Mouse (Mus musculus): Measurements from ENCODE around the gene Dennd5a. TPM values are rescaled to one million over a fixed set of nuclear protein-coding genes. Genes with fewer than 3 reads are reported as not detected.
A peak's percentile ranks its signal among the peaks of the same experiment; 100 is the strongest.
"Not testable (repeated sequence)": the region's sequence is repeated elsewhere in the genome, so short reads cannot be mapped to it uniquely, and the experiment has no call there.

Gene Dennd5a
- total RNA-seq (2021): 100 to 1,000 TPM; 222 to 227 TPM
- long read RNA-seq, experiment 1, full-length matches to known transcripts: 138 of 226 reads
- long read RNA-seq, experiment 1, partial matches to known transcripts: 73 of 226 reads
- long read RNA-seq, experiment 1, other reads (novel, unspliced or antisense): 15 of 226 reads
- long read RNA-seq, experiment 2, full-length matches to known transcripts: 76 of 144 reads
- long read RNA-seq, experiment 2, partial matches to known transcripts: 59 of 144 reads
- long read RNA-seq, experiment 2, other reads (novel, unspliced or antisense): 9 of 144 reads

DNA sequence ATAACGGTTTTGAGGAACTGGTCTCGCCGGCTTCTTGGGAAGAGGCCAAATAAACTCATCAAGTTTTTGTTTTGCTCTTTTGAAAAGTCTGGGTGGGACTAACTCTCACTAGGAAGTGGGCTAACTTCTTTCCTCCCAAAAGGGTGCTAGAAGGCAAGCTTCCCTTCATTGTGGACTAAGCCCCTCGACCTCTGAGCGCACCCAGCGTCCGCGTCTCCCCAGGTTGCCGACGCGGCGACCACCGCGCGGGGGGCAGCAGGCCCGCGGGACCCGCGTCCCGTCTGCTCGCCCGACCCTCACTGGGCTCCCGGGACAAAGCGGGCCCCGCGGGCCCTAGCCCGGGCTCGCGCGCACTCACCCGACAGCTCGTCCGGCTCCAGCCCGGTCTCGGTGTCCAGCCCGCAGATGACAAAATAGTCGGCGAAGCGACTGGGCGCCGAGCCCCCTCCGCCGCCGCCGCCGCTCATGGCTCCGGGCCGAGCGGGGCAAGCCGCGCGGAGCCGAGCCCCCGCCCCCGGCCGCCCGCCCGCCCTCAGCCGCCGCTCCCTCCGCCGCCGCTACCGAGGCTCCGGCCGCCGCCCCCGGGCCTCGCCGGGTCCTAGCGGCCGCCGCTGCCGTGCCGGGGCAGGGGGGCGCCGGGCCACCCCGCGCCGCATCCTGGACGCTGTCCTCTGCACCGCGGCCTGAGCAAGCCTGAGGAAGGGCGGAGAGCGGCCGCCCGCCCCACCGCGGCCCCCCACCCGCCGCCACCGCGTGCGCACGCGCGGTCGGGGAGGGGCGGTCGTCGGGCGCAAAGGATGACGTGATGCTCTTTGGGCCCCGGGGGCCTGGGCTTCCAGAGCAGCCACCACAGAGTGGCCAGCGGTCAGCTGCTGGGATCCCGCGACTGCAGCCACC, at the start of gene Dennd5a:
Gene Dennd5a, minus strand, starts transcription at position 755 of the 897 bp plus-strand sequence.
- peak; percentile 65 to 77 for DNase-seq (ENCODE audit: low spot score in 2 of 2)

DNA sequence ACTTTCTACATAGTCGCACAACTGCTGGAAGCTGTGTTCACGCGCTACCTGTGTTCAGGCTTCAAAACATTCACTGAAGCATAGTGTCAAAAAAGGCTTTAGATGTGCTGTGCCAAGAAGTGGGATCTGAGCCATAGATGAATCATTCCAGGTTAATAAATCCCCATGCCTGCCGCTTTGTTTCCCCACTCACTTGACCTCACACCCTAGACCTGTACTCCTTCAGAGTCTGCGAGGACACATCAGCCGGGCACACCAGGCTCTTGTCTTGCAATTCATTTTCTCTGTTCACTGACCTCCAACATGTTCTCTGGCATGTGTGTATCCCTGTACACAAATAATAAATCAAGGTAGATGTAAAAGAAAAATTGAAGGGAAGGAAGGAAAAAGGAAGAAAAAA, 48.8 kb upstream of the Dennd5a start:
- no peak for DNase-seq (ENCODE audit: low spot score in 2 of 2)

DNA sequence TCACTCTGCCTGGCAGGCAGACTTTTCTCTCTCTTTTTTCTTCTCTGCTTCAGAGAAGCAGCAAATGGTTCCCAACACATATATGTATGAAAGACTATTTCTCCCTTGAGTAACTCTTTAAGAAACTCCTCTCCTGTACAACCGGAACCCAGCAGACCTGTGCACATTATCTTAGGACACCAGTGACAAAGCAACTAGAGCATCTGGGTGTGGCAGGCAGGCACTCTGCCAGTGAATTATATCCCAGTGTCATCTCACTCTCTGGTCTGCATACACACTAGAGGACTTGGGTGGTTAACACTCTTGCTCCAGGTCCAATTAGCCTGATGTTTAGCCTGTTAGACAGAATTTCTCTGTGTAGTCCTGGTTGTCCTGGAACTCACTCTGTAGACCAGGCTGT, 48.2 kb upstream of the Dennd5a start:
- DNase-seq (ENCODE audit: low spot score in 2 of 2): no peak

DNA sequence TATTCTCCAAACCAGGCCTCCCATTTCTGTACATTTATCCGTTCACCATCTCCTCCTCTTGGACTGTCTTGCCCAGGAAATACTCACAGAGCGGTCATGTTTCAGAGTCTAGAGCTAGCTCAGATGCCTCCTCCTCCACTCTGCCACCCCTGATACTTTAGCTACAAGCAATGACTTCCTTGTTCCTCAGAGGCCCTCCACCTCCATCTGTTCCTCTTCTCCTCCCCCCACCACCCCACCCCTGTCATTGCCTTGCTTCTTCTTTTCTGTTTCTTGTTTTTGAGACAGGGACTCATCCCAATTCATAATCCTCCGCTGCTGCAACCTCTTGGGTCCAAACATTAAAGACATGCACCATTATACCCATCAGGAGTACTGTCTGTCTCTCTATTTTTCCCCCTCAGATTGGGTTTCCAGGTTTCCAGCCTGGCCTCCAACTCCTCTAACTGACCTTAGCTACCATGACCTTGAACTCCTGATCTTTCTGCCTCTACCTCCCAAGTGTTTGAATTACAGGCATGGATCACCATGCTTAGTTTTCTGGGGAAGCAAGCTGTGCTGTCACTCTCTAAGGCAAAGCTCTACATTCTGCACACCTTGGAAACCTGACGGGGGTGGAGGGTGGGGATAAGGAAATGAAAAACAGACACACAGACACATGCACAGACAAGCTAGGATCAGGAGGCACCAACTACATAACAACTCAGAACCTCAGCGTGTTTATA, 46.4 kb upstream of the Dennd5a start:
- DNase-seq (ENCODE audit: low spot score in 2 of 2): no peak

DNA sequence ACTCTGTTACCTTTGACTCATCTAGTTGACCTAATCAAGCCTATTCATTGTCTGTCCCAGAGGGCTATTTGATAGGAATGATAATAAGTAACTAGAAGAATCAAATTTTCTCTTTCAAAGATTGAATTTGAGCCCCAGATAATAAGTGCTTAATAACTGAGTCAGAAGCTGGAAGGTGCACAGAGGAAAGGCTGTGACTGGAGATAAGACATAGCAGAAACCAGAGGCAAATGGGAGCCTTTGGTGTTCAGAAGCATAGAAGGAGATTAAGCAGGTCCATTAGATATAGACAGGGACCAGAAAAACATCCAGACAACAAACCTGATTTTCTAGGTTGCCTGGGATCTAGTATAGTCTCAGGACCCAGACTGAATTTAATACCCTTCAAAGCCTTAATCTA, 45.7 kb upstream of the Dennd5a start:
- no peak for DNase-seq (ENCODE audit: low spot score in 2 of 2)

DNA sequence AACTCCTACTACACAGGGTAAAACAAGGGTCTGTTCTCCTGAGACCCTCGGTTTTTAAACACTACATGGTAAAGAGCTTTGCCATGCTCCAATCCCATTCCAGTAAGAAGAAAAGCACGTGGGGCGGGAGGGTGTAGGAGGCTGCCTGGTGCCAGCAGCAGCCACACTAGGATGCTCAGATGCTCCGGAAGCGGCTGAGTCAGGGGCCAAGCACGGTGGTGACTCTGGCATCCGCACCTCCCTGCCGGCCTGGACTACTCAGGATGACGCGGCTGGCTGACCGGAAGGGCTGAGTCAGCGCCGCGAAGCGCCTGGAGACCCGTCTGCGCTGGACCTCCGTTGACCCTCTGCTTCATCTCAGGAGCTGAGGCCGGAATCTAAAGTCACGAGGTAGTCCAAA, 42.7 kb upstream of the Dennd5a start:
- peak; percentile 9 to 28 for DNase-seq (ENCODE audit: low spot score in 2 of 2)

DNA sequence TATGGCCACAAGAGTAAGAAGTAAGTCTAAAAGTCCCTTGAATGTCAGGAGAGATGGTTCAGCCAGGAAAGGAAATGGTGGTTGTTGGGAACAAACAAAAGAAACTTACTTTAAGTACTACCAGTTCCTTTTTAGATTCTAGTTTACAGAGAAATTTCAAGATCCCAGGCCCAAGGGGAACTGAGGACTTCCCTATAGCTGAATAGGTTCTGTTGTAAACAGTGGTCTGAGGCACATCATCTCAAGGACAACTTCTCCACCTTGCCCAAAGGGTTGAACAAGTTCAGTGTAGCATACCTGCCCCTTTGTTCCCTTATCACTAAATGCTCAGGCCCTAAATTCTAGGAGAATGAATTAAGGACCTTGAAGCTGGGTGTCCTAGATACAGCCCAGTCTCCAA, 41.8 kb upstream of the Dennd5a start:
- no peak for DNase-seq (ENCODE audit: low spot score in 2 of 2)

DNA sequence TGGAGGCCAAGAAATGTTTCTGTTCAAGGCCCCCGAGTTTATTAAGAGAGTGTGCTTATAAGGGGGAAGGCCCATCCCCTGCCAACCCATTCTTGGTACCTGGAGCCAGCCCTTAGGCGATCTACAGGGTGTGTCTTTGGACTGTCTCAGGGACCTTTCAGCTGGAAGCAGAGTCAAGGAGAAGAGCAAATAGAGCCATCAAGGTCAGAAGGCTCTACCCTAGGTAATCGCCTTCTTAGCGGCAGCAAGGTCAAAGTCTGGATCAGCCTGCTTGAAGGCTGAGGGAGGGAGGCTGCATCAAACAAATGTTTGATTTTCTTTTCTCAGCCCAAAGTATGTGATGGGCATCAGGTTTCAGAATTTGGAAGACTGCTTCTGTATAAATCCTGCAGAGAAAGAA, 38.1 kb upstream of the Dennd5a start:
- DNase-seq (ENCODE audit: low spot score in 2 of 2): no peak

DNA sequence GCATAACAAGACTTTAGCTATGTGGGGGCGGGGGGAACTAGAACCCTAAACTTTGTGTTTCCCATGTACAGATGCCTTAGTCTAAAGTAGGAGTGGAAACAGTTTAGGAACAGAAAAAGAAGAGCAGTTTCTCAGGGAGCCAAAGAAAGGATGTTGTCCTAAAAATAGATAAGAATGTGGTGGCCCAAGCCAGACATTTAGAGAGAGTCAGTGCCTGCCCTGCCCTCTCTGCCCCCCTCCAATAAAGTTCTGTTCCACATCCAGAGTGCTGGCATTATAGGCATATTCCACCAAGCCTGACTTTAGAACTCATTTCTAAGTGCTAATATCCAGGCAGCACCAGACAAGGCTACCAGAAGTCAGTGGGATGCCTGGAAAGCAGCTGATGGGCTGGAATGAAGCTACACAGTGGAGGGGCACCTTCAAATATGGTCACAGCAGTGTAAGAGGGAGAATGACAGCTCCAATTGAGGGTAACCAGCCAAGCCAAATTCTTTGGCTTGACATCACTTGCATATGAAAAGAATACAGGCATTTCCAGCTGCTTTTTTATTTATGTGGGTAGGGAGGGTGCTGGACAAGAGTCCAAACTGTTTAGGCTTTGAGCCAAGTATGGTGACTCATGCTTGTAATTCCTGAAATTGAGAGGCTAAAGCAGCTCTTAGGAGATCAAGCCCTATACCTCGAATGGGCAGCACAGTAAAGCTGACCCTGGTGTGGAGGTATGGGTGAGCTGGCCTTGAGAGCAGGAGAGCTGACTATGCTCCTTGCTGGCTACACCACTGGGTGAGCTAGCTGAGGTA, 33.1 kb upstream of the Dennd5a start:
- DNase-seq (ENCODE audit: low spot score in 2 of 2): no peak

DNA sequence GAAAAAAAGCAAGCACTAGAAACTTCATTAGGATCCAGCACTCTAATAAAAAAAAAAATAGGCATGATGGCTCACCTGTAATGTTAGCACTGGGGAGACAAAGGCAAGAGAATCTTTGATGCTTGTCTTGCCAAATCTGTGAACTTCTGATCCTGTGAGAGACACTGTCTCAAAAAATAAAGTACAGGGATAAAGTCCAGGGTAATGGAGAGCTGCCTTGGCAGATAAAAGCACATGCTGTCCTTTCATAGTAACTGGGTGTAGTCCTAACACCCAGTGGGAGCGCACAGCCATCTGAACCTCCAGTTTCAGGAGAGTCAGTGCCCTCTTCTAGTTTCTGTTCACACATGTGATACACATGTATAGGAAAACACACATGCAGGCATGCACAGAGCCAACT, 31.0 kb upstream of the Dennd5a start:
- DNase-seq (ENCODE audit: low spot score in 2 of 2): no peak

DNA sequence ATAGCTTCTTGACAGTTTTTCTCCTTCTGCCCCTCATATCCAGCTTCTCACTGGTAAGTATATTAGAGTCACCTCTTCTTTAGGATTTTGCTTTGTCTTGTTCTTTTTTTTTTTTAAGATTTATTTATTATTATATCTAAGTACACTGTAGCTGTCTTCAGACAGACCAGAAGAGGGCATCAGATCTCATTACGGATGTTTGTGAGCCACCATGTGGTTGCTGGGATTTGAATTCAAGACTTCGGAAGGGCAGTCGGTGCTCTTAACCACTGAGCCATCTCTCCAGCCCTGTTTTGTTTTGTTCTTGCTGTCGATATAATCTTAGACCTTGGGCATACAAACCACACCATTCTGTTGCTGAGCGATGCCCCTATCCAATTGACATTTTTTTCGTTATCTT, 26.5 kb upstream of the Dennd5a start, which contains the start of gene Tmem41b:
Gene Tmem41b, minus strand, starts transcription at position 155 of the 400 bp plus-strand sequence.
- DNase-seq (ENCODE audit: low spot score in 2 of 2): peak; percentile 7 to 11

DNA sequence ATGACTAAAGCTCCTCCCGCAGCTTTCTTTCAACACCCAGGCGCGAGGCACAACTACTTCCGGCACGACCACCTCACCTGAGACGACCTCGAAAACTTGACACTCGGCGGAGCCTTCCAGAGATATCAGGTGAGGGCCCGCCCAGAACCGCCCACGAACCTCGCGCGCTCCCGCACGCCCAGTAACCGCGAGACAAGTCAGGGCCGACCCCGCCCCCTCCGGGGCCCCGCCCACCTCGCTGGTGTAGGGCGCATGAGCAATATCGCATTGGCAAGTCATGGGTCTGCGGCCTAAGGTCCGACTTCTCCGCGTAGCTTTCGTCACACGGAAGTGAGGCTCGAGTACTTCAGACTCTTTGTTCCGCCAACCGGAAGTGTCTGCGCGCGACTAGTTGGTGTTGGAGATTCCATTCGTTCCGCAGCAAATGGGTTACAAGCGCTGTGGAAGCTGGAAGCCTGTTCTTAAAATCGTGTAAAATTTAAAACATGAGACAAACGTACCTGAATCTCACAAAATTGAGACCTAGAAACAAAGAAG, 25.9 kb upstream of the Dennd5a start:
- peak; percentile 98 for DNase-seq (ENCODE audit: low spot score in 2 of 2)

DNA sequence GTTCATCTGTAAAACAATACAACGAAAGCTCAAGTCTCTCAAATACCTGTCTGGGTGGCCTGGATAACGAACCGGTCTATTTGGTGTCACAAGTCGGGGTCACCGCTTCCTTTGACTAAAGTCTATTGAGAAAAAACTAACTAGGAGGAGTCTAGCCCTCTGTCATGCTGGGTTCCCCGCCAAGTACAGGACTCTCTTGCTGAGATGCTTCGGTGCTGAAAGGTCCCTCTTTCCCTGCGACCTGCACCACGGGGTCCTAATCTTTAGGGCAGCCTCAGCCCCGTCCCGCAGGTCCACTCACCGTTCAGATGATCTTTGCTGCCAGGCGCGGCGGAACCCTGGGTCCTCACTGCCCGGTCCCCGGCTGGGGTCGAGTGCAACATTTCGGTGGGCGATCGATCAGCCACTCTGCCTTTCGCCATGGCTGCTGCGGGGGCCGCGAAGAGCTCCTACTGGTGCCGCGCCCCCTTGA, 25.4 kb upstream of the Dennd5a start:
- DNase-seq (ENCODE audit: low spot score in 2 of 2): peak in 1 of 2 experiments; percentile 8

DNA sequence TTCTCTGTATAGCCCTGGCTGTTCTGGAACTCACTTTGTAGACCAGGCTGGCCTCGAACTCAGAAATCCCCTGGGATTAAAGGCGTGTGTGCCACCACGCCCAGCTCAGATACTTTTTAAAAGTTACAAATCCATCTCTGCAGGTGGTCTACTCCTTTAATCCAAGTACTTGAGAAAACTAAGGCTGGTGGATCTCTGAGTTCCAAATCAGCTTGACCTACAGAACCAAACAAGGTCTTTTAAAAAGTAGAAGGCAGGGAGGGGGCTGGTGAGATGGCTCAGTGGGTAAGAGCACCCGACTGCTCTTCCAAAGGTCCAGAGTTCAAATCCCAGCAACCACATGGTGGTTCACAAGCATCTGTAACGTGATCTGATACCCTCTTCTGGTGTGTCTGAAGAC, 24.3 kb upstream of the Dennd5a start:
- DNase-seq (ENCODE audit: low spot score in 2 of 2): not testable (repeated sequence)

DNA sequence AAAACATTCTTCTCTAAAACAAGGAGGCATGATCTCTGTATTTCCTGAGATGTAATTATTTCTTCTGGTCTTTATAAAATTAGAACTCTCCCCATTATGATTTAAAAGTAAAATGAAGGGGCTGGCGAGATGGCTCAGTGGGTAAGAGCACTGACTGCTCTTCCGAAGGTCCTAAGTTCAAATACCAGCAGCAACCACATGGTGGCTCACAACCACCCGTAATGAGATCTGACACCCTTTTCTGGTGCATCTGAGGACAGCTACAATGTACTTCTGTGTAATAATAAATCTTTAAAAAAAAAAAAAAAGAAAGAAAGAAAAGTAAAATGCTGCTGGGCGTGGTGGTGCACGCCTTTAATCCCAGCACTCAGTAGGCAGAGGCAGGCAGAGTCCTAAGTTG, 16.9 kb upstream of the Dennd5a start:
- DNase-seq (ENCODE audit: low spot score in 2 of 2): not testable (repeated sequence)

DNA sequence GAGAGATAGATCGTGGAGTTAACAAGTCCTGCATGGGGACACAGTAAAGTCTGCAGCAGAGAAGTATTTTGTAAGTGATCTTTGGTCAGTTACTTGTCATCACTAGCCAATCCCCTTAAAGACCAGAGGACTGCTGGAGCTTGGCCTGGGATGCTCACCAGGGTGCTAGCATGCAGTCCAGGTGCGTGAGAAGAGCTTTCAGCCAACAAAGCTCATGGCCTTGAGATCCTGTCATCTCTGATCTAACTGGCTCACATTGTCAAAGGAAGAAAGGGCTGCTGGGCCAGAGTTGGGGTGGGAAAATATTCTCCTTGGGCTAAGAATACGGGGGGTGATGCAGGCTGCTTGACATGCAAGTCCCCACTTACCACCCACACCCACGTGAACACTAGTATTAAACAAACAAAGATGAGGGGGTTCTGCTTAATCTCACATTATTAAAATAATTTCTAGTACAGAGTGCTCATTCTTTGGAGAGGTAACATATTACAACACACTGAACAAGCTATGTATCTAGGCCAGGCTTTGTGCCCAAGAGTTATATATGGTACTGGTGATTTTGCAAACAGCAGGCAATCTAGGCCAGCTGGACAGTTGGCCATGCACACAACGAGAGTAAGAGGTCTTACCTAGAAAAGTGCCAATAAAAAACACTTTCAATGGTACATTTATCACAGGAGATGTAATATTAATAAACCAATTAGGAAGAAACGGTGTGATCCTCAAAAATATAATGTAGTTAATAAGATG, 15.9 kb upstream of the Dennd5a start:
- DNase-seq (ENCODE audit: low spot score in 2 of 2): no peak

DNA sequence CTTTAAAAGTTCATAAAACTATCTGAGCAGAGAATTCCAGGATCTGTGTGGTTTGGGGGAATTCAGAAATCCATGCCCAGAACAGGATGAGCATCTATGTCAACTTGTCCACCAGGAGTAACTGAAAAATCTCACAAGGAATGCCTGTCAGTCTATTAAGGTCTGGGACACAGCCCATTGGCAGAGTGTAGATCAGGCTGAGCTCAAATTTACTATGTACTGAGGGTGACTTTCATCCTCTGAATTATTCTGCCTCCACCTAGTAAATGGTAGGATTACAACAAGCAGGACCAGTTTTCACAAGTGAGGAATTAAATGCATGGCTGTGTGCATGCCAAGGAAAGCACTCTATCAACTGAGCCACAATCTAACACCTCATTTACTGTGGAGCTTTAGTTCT, 9.3 kb upstream of the Dennd5a start:
- DNase-seq (ENCODE audit: low spot score in 2 of 2): no peak

DNA sequence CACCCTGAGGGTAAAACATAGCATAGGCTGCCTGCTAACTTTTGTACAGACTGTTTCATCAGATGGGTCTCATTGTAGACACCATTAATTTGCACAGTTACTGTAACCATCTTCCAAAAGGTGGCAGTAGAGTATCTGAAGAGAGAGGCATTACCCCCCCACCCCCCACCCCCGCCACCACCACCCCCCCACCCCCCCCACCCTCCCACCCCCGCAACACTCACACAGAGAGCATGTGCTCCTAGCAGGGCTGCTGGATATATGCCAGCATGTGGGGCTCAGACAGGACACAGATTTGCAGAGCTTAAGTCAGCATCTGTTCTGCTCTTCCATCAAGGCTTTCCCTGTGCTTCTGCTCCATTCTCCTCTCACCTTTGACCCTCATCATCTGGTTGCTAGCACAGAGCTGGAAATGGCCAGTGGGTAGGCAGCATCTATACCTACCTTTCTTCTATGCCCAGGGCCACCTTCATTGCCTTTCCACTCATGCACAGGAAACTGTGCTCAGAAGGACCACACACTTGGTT, 8.7 kb upstream of the Dennd5a start:
- DNase-seq (ENCODE audit: low spot score in 2 of 2): no peak

DNA sequence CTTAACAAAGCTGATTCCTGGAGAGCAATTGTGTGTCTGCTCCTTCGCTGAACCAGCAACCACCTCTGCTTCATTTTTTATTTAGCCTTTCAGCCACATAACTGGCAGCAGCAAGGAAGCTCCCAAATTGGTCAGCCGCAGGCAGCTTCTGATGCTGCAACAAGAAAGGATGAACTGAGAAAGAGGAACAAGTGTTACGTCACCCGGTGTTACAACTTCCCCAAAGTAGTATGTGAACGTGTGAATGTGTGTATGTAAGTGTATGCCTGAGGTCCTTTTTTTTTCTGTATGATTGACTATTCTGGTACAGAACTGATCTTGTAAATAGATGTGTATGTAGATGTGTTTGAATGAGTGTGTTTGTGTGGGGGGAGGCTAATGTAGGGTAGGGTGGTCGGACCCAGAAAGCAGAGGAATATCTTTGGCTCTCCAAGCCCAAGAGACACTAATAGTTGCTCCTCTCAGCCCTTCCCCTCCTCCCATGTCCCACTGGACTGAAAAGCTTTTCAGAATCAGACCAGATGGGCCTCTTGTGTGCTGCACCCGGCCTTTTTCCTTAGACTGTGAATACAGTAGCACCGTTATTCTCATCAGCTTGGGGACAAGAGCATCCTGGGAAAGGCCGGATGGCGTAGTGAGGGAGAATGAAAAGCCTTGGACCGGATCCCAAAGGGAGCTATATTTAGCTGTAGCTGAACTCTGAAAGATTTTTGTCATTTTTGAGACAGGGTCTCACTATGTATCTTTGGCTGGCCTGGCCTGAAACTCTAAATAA, 7.7 kb upstream of the Dennd5a start:
- peak in 1 of 2 experiments; percentile 8 for DNase-seq (ENCODE audit: low spot score in 2 of 2)
